Mouse (Mus musculus) midbrain, embryonic 10.5 days (tissue): ENCODE measurements at regions not wholly inside any gene's neighbourhood (a gene's known extent, or its start where the extent isn't known, plus 50 kb on each side); places are given as distances from the start of the nearest gene placed in this dataset.
"Not testable (repeated sequence)": the region's sequence is repeated elsewhere in the genome, so short reads cannot be mapped to it uniquely, and the experiment has no call there.

Experiments used
- DNase-seq: peaks from one replicate; pipeline ENCODE4 v3.0.0-alpha.2; 2017; ENCODE audit warnings: low spot score
- H3K27ac ChIP-seq: fragments of 300-500 bp; sonication (generic); replicated peaks from 2 replicates; pipeline ENCODE4 v1.5.1; 2016; ENCODE audit warnings: mild to moderate bottlenecking
- H3K27me3 ChIP-seq: fragments of 300-500 bp; sonication (generic); 2 replicates; pipeline ENCODE4 v1.6.1; 2016; ENCODE audit warnings: low read depth, mild to moderate bottlenecking; ENCODE audit not compliant: poor library complexity, severe bottlenecking
- H3K36me3 ChIP-seq: fragments of 300-500 bp; sonication (generic); 2 replicates; pipeline ENCODE4 v1.6.1; 2016; ENCODE audit warnings: mild to moderate bottlenecking, moderate library complexity
- H3K4me1 ChIP-seq: fragments of 300-500 bp; sonication (generic); 2 replicates; pipeline ENCODE4 v1.6.1; 2016
- H3K4me3 ChIP-seq: fragments of 300-500 bp; sonication (generic); 2 replicates; pipeline ENCODE4 v1.5.1; 2016; ENCODE audit warnings: mild to moderate bottlenecking, moderate library complexity
- H3K9me3 ChIP-seq: fragments of 300-500 bp; sonication (generic); replicated peaks from 2 replicates; pipeline ENCODE4 v1.6.1; 2016; ENCODE audit warnings: mild to moderate bottlenecking
- WGBS: fragments of 180-500 bp; shearing (Covaris S2); methylation state at CpG from one replicate; pipeline ENCODE4 v1.1.7; 2016; 5-methylcytosine and 5-hydroxymethylcytosine counted together

GRCm38 (mm10) chr12:114047991-114048390, 504.3 kb downstream of the Adam6a start:
- 65% methylated on average over 8 of the region's 8 CpGs for WGBS
- not testable (repeated sequence) for H3K9me3 ChIP-seq, H3K27me3 ChIP-seq, H3K36me3 ChIP-seq, H3K27ac ChIP-seq, H3K4me3 ChIP-seq, H3K4me1 ChIP-seq
- peak; percentile 11 for DNase-seq

- H3K4me1 ChIP-seq = no peaks in the 10 kb centered on the region
- no peak overlapping the region for H3K4me3 ChIP-seq
- H3K27ac ChIP-seq = no peak overlapping the region
- H3K27me3 ChIP-seq = no peaks in the 10 kb centered on the region
- peaks cover 4% of the 10 kb centered on the region; the same call in 1 of the 2 replicates for H3K9me3 ChIP-seq
- no peak for DNase-seq
- no peaks in the 10 kb centered on the region for H3K36me3 ChIP-seq
- WGBS = 92% methylated on average over 2 of the region's 2 CpGs
Measured at GRCm38 (mm10) chr12:114053341-114053740, 509.6 kb downstream of the Adam6a start.

- no peak for DNase-seq
- H3K4me3 ChIP-seq = no peak overlapping the region
- 75% methylated on average over 3 of the region's 3 CpGs for WGBS
- H3K27ac ChIP-seq = no peak overlapping the region
- peaks cover 6% of the 10 kb centered on the region; the same call in 1 of the 2 replicates for H3K9me3 ChIP-seq
- no peaks in the 10 kb centered on the region for H3K27me3 ChIP-seq
- H3K36me3 ChIP-seq = no peaks in the 10 kb centered on the region
- no peaks in the 10 kb centered on the region for H3K4me1 ChIP-seq
Measured at GRCm38 (mm10) chr12:114059615-114060014, 515.9 kb downstream of the Adam6a start.

DNA sequence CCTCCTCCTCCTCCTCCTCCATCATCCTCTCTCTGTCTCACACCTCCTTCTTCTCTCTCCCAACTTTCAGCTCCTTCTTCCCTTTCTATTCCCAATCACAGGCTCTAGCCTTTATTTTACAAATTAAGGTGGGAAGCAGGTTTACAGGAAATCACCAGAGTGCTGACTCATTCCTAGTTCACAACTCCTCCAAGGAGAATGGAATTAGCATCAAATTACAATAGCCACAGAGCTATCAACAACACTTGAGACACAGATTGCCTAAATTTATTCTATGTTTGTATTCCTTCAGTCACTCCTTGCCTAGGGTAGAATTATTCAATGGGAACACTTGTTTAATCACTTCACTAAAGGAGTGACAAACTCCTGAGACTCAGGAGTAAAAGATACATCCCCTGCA, 523.5 kb downstream of the Adam6a start:
- Histone ChIP-seq H3K27me3 (no peaks in the 10 kb centered on the region), H3K9me3 (peaks cover 26% of the 10 kb centered on the region), H3K4me1 (no peaks in the 10 kb centered on the region), H3K27ac (no peak overlapping the region), H3K4me3 (no peak overlapping the region), H3K36me3 (no peaks in the 10 kb centered on the region)
- DNase-seq = no peak

DNA sequence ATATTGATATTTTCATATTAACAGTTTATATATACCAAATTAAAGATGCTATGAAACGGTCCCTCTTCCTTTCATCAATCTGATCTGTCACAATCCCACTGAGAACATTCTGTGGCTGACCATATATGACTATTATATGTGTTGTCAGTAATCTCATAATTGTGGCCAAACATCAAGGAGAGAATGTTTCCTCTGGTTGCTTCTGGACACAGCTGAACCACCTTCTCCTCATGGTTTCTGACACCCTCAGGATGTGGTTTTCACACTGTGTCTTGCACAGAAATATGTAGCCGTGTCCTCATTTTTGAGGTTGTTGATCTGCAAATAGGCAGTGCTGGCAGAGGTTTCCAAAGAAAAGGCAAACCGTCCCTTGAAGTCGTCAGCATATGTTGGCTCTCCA, 565.0 kb downstream of the Adam6a start:
- H3K4me1 ChIP-seq, H3K4me3 ChIP-seq, H3K27ac ChIP-seq, H3K27me3 ChIP-seq, H3K36me3 ChIP-seq, DNase-seq: not testable (repeated sequence)
- H3K9me3 ChIP-seq = peaks cover 19% of the 10 kb centered on the region
- 86% methylated on average over 4 of the region's 4 CpGs for WGBS

DNA sequence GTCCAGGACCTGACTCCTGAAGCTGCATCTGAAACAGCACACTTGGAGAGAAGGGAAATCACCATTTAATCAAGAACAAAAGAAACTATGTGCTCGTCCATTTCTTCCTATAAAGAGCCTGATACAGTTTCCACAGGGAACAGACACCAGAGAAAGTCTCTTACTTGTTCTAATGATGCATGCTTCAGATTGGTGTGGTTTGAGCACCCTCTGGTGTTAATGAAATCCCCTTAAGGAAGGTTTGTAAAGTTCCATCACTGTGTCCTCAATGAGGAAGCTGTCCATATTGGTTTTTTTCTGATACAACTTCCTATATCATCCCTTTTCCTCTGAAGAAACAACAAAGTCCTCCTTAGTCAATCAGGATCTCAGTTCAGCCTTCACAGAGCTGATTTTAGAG, 591.2 kb downstream of the Adam6a start:
- H3K9me3 ChIP-seq = peaks cover 53% of the 10 kb centered on the region
- no peak overlapping the region for H3K27ac ChIP-seq
- no peaks in the 10 kb centered on the region for H3K27me3 ChIP-seq
- 68% methylated on average over 1 of the region's 1 CpGs for WGBS
- no peaks in the 10 kb centered on the region for H3K36me3 ChIP-seq
- H3K4me1 ChIP-seq = no peaks in the 10 kb centered on the region
- no peak overlapping the region for H3K4me3 ChIP-seq
- no peak for DNase-seq

DNA sequence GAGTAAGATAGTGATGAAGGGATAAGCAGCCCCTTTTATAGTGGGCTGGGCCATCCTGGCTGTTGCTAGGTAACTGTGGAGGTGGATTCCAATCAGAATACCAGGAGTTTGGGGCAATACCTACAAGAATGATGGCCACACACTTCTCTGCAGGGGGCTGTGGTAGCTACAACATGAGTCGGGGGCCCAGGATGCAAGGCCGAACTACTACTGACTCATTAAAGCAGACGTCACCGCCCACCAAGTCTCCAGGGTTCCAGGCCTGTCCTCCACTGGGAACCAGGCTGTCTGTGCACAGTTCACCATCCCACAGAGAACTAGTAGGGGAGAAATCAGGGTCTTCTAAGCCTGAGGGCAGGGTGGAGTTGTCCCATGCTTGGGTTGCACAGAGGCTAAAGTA, 605.1 kb downstream of the Adam6a start:
- Histone ChIP-seq H3K27me3 (no peaks in the 10 kb centered on the region), H3K27ac (no peak overlapping the region), H3K9me3 (peaks cover 63% of the 10 kb centered on the region), H3K4me3 (no peak overlapping the region), H3K36me3 (no peaks in the 10 kb centered on the region), H3K4me1 (no peaks in the 10 kb centered on the region)
- no peak for DNase-seq
- 82% methylated on average over 4 of the region's 4 CpGs for WGBS

DNA sequence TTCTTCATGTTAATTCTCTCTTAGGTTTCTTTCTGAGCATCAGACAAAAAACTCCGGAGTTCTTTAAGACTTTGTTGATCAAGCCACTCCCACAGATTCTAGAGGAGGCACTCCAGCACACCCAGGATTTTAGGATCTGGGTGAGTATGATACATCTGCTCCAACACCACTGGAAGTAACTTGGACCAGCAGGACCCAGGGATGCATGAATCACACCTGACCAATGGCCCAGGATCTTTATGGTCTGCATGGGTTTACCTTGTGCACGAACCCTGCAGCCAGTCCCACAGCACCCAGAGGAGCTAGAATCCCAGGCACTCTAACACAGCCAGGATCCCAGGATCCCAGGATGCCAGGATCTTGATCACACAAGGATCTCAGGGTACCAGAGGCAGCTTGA, 628.6 kb downstream of the Adam6a start:
- Histone ChIP-seq H3K4me1 (no peaks in the 10 kb centered on the region), H3K9me3 (peaks cover 32% of the 10 kb centered on the region; the same call in 1 of the 2 replicates), H3K27ac (no peak overlapping the region), H3K4me3 (no peak overlapping the region), H3K27me3 (no peaks in the 10 kb centered on the region), H3K36me3 (no peaks in the 10 kb centered on the region)
- no peak for DNase-seq
- WGBS = 73% methylated on average over 2 of the region's 2 CpGs

- no peak for DNase-seq
- no peak overlapping the region for H3K27ac ChIP-seq
- peaks cover 45% of the 10 kb centered on the region for H3K9me3 ChIP-seq
- WGBS = 70% methylated on average over 1 of the region's 1 CpGs
- H3K36me3 ChIP-seq = no peaks in the 10 kb centered on the region
- no peak overlapping the region for H3K4me3 ChIP-seq
- H3K27me3 ChIP-seq = no peaks in the 10 kb centered on the region
- no peaks in the 10 kb centered on the region for H3K4me1 ChIP-seq
Measured at GRCm38 (mm10) chr12:114199521-114199920, 655.8 kb downstream of the Adam6a start.

GRCm38 (mm10) chr12:114222541-114222940, 678.8 kb downstream of the Adam6a start:
- H3K4me1 ChIP-seq = no peaks in the 10 kb centered on the region
- H3K9me3 ChIP-seq = peaks cover 41% of the 10 kb centered on the region
- 35% methylated on average over 3 of the region's 3 CpGs for WGBS
- no peaks in the 10 kb centered on the region for H3K27me3 ChIP-seq
- H3K4me3 ChIP-seq = no peak overlapping the region
- no peaks in the 10 kb centered on the region for H3K36me3 ChIP-seq
- no peak for DNase-seq
- no peak overlapping the region for H3K27ac ChIP-seq
